Mouse (Mus musculus): ENCODE results near the gene Unc93b1. TPM values are rescaled to one million over a fixed set of nuclear protein-coding genes. Genes with fewer than 3 reads are reported as not detected.

The Unc93b1 gene
- polyA plus RNA-seq, 1 experiment from 2014 or later: not detected

DNA sequence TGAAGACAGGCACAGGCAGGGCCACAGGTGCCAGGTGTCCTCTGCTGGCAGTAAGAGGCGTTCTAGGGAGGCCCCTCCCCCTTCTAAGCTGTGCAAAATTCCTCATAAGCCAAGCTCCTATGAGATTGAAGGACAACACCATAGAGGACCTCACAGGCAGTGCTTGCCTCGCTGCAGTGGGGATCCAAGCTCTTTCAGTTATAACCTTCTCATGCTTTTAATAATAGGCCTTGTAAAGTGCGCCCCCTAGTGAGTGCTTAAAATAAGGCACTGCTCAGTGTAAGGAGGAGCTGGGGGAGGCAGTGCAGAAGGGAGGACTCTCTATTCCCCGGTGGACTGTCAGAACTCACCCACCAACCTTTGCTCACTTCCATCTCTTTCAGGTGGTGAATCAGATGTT is 45.3 kb downstream of the Unc93b1 start:
- TF ChIP-seq CTCF (IDR thresholded peaks at IDR 0.05): peak; percentile 91
- peaks cover 8% of the 10 kb centered on the region for H3K27me3 ChIP-seq
- ChIA-PET CTCF (interaction anchor here (0.7 to 5.5 kb wide), 17 partner anchors 11 to 204 kb away, joined by 3 to 32 read pairs (median 5); partner anchors contain the start of genes Aldh3b3, Gm49405, Ndufv1 and Nudt8), POLR2A (interaction anchor here (0.8 kb wide), 1 partner anchor 11 kb away, joined by 3 read pairs; no protein-coding TSS in a partner anchor)
- in situ Hi-C loops (cut with MboI; ENCODE audit: low pct_unique_long_range_greater_than_20kb): loop anchor here (5.0 kb wide), 1 partner anchor 33 kb away; no protein-coding TSS in a partner anchor
- DNase-seq (ENCODE audit: low read depth, low spot score) (no peak), ATAC-seq (peak; percentile 51)

DNA sequence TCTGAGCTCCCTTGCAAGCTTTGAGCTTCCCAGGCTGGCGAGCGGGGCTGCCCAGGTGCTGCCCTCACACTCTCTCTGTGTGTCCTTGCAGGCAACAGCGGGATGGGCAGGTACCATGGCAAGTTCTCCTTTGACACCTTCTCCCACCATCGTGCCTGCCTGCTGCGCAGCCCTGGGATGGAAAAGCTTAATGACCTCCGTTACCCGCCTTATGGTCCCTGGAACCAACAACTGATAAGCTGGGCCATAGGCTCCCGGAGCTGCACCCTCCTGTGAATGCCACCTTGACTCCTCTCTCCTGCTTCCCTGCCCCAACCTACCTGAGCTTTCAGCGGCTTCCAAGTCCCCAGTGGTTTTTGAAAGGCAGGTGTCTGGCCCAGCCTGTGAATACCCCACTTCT is 45.9 kb downstream of the Unc93b1 start:
- no peak for DNase-seq (ENCODE audit: low read depth, low spot score)
- no peak for ATAC-seq
- H3K27me3 ChIP-seq: peaks cover 8% of the 10 kb centered on the region
- POLR2A ChIA-PET: interaction anchor here (0.8 kb wide), 1 partner anchor 12 kb away, joined by 3 read pairs; no protein-coding TSS in a partner anchor
- in situ Hi-C loops (cut with MboI; ENCODE audit: low pct_unique_long_range_greater_than_20kb): loop anchor here (5.0 kb wide), 1 partner anchor 34 kb away; no protein-coding TSS in a partner anchor
- no peak for TF ChIP-seq CTCF (IDR thresholded peaks at IDR 0.05)
- CTCF ChIA-PET: interaction anchor here (0.7 to 5.5 kb wide), 18 partner anchors 11 to 205 kb away, joined by 3 to 32 read pairs (median 4); partner anchors contain the start of genes Aldh3b3, Gm49405, Ndufv1 and Nudt8

DNA sequence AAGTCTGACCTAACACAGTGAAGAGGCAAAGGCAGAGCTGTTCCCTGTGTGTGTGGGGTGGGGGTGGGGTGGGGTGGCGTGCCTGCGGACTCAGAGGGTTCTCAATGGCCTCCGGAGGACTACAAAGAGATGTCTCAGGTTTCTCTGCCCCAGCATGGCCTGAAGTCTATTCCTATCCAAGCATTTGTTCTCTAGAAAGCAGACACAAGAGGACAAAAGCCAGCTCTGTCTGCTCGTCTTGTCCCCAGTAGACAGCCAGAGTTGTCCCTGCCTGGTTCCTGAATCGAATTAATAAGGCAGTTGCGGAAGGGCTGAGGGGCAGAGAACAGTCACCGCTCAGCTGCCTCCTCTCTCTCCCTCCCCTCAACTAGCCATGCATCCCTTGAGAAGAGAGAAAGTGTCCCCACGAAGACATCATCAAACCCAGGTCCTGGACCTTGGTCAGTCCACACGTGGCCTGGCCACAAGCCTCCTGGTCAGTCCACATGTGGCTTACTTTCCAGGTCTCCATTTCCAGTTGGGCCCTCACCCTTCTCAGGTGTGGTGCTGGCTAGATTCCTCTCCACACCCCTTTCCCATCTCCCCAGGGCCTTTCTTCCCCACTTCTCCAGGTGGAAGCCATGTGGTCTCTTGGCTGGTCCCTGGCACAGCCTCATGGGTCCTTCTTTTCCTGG is 48.7 kb downstream of the Unc93b1 start:
- DNase-seq (ENCODE audit: low read depth, low spot score) (no peak), ATAC-seq (no peak)
- CTCF ChIA-PET: interaction anchor here (1.2 to 6.7 kb wide), 3 partner anchors 16 to 93 kb away, joined by 3 to 33 read pairs (median 32); partner anchors contain the start of genes Gm49405 and Nudt8
- POLR2A ChIA-PET: no interaction called here
- H3K27me3 ChIP-seq: peaks cover 8% of the 10 kb centered on the region
- in situ Hi-C loops (cut with MboI; ENCODE audit: low pct_unique_long_range_greater_than_20kb): loop anchor here (5.0 kb wide), 1 partner anchor 36 kb away; no protein-coding TSS in a partner anchor
- no peak for TF ChIP-seq CTCF (IDR thresholded peaks at IDR 0.05)

DNA sequence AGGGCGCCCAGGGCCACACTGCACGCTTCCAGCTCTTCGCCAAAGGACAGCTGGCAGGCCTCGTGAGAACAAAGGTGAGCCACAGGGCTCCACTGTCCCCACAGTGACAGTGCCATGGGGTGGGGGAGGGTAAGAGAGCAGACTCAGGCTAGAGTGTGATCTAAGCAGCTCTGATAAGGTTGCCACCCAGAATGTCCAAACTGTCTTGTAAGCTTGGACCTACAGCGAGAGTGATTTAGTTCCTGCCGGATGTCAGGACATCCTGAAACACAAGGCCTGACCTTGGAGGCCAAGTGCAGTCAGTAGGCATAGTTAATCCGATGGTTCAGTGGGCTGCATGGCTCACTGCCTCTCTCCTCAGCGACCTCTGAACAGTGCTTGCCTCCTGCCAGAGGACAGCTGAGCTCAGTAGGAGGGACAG is 50.3 kb downstream of the Unc93b1 start:
- no peak for DNase-seq (ENCODE audit: low read depth, low spot score)
- POLR2A ChIA-PET: interaction anchor here (0.6 kb wide), 1 partner anchor 104 kb away, joined by 3 read pairs; no protein-coding TSS in a partner anchor

DNA sequence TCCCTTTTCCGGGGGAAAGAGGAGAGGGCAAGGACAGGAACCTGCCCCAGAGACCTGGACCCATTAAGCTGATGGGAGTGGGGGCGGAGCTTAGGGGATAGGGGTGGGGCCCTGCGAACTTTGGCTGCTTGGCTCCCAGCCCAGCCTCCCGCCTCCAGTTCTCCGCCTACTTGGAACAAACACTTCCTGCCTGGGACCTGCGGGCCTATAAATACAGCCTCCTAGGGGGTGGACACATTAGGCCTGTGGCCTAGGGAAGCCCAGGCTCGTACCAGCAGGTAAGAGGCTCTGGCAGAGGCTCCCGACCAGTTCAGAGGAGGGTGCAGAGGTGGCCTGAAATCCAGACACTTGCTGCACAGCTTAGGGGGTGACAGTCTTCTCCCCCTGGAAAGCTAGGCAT is 51.3 kb downstream of the Unc93b1 start, which contains the start of gene Acy3:
Gene Acy3 (plus strand): TSS at position 237 of the 400 bp plus-strand sequence.
- no peak for TF ChIP-seq CTCF (IDR thresholded peaks at IDR 0.05)
- H3K27me3 ChIP-seq: no peaks in the 10 kb centered on the region
- POLR2A ChIA-PET: interaction anchor here (3.1 kb wide), 1 partner anchor 15 kb away, joined by 9 read pairs; the partner anchor contains the start of genes Gm49405 and Nudt8
- DNase-seq (ENCODE audit: low read depth, low spot score): no peak
- in situ Hi-C loops (cut with MboI; ENCODE audit: low pct_unique_long_range_greater_than_20kb): no loop called here
- CTCF ChIA-PET: interaction anchor here (1.0 to 6.7 kb wide), 4 partner anchors 13 to 203 kb away, joined by 3 to 33 read pairs (median 6); partner anchors contain the start of genes Gm49405, Ndufv1 and Nudt8
- no peak for ATAC-seq

More for the DNA sequence above, 50.3 kb downstream of the Unc93b1 start:
- ATAC-seq: no peak
- peaks cover 8% of the 10 kb centered on the region for H3K27me3 ChIP-seq
- CTCF ChIA-PET: interaction anchor here (1.5 to 6.7 kb wide), 4 partner anchors 10 to 39 kb away, joined by 5 to 33 read pairs (median 6); partner anchors contain the start of genes Gm49405, Ndufv1 and Nudt8
- in situ Hi-C loops (cut with MboI; ENCODE audit: low pct_unique_long_range_greater_than_20kb): no loop called here
- TF ChIP-seq CTCF (IDR thresholded peaks at IDR 0.05): no peak

DNA sequence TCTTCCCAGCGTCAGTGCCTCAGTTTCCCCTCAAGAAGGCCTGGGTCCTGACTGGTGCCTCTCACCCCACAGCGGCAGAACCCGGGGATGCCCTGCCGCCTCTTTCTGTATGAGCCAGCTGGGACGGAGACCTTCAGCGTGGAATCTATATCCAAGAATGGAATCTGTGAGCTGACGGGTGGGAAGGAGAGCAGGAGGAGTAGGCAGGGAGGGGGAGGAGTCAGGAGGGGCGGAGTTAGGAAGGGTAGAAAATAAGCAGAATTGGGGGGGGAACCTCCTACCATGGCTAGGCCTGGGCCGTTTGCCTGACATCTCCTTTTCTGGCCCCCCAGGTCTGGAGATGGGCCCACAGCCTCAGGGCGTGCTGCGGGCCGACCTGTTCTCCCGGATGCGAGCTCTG is 53.1 kb downstream of the Unc93b1 start:
- POLR2A ChIA-PET: interaction anchor here (1.0 to 3.1 kb wide), 2 partner anchors 11 to 13 kb away, joined by 3 to 9 read pairs; partner anchors contain the start of genes Gm49405 and Nudt8
- no peak for ATAC-seq

DNA sequence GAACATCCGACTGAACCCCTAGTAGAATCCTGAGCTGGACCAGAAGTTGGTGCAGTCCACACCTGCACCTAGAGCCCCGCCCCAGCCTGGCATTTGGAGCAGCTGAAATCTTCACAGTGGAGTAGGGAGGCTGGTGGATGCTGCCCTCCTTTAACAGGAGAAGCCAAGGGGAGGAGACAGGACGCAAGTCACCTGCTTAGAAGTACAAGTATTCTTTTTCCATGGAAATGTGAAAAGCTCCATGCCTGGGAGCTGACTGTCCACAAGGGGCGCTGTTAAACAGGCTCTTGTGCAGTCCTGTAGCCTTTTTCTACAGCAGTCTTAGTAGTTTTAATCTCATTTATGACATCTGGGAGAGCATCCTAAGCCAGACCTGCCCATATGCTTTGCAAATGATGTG is 53.8 kb downstream of the Unc93b1 start:
- ChIA-PET CTCF (interaction anchor here (1.3 to 6.7 kb wide), 2 partner anchors 11 to 59 kb away, joined by 3 to 33 read pairs; partner anchors contain the start of genes Gm49405 and Nudt8), POLR2A (interaction anchor here (1.0 to 3.1 kb wide), 2 partner anchors 10 to 12 kb away, joined by 3 to 9 read pairs; partner anchors contain the start of genes Gm49405 and Nudt8)
- no peak for ATAC-seq
- DNase-seq (ENCODE audit: low read depth, low spot score): no peak
- no peak for TF ChIP-seq CTCF (IDR thresholded peaks at IDR 0.05)
- H3K27me3 ChIP-seq: peaks cover 5% of the 10 kb centered on the region
- in situ Hi-C loops (cut with MboI; ENCODE audit: low pct_unique_long_range_greater_than_20kb): no loop called here

More for the DNA sequence above, 53.1 kb downstream of the Unc93b1 start:
- CTCF ChIA-PET: interaction anchor here (0.9 to 6.7 kb wide), 3 partner anchors 11 to 60 kb away, joined by 3 to 33 read pairs (median 3); partner anchors contain the start of genes Gm49405 and Nudt8
- peaks cover 4% of the 10 kb centered on the region for H3K27me3 ChIP-seq
- in situ Hi-C loops (cut with MboI; ENCODE audit: low pct_unique_long_range_greater_than_20kb): no loop called here
- no peak for TF ChIP-seq CTCF (IDR thresholded peaks at IDR 0.05)
- DNase-seq (ENCODE audit: low read depth, low spot score): no peak

DNA sequence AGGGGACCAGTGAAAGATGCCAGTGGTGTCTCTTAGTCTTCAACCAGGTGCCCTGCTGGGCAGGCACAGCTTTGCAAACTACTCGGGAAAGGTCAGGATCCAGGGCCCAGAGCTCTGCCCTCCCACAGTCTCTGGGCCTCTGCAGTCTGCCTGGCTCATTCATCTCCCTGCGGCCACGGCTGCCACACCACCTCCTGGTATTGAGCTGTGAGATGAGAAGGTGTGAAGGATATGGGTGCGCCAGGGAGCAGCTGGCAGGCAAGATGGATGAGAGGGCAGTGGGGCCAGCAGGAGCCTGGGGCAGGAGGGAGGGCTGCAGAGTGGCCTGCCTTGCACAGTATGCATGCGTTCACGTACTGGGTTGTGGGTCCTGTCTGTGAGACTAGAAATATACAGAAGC is 55.8 kb downstream of the Unc93b1 start:
- ChIA-PET CTCF (interaction anchor here (1.3 kb wide), 1 partner anchor 78 kb away, joined by 3 read pairs; the partner anchor contains the start of gene Ndufs8), POLR2A (no interaction called here)
- TF ChIP-seq CTCF (IDR thresholded peaks at IDR 0.05): no peak
- in situ Hi-C loops (cut with MboI; ENCODE audit: low pct_unique_long_range_greater_than_20kb): no loop called here
- DNase-seq (ENCODE audit: low read depth, low spot score) (no peak), ATAC-seq (no peak)
- H3K27me3 ChIP-seq: peaks cover 21% of the 10 kb centered on the region

DNA sequence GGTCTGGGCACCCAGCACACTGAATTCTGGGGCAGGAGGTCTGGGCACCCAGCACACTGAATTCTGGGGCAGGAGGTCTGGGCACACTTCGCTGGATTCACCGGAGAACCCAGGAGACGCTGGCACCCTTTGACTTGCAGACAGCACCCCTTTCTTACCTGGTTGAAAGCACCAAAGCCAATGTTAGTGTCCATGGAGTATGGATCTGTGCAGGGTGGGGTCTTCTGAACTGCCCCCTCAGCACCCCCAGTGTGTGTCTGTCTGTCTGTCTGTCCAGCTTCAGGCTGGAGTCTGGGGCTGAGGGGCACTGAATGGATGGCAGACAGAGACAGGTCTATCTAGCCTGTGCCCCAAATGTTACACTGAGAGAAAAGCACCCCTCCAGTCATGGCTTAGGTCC is 56.6 kb downstream of the Unc93b1 start:
- no peak for TF ChIP-seq CTCF (IDR thresholded peaks at IDR 0.05)
- ATAC-seq (no peak), DNase-seq (ENCODE audit: low read depth, low spot score) (no peak)
- CTCF ChIA-PET: interaction anchor here (0.9 to 2.7 kb wide), 2 partner anchors 11 to 45 kb away, joined by 3 to 7 read pairs; no protein-coding TSS in a partner anchor
- POLR2A ChIA-PET: no interaction called here
- in situ Hi-C loops (cut with MboI; ENCODE audit: low pct_unique_long_range_greater_than_20kb): no loop called here
- H3K27me3 ChIP-seq: peaks cover 21% of the 10 kb centered on the region

DNA sequence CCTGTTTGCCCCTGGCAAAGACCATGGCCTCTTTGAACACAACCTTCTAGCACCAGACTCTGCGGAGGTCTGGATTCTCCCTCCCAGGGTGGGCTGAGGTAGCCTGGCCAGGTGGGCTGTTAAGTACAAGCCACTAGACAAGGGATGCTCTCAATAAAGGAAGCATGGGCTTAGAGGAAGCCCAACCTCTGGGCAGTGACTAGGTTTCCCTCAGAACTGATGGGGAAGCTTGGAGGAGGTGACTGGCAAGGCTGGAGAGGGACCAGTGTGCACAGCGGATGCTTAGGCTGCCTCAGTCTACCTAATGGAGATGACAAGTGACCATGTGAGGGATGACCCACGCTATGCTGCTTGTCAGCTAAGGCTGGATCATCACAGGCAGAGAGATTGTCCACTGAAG is 57.0 kb downstream of the Unc93b1 start:
- CTCF ChIA-PET: interaction anchor here (0.9 to 2.7 kb wide), 2 partner anchors 11 to 45 kb away, joined by 3 to 7 read pairs; no protein-coding TSS in a partner anchor
- DNase-seq (ENCODE audit: low read depth, low spot score): no peak
- POLR2A ChIA-PET: no interaction called here
- H3K27me3 ChIP-seq: peaks cover 21% of the 10 kb centered on the region
- no peak for ATAC-seq
- TF ChIP-seq CTCF (IDR thresholded peaks at IDR 0.05): no peak
- in situ Hi-C loops (cut with MboI; ENCODE audit: low pct_unique_long_range_greater_than_20kb): no loop called here

Data from Patski (cell line).